Mouse (Mus musculus): ENCODE measurements around the gene Eri2. TPM values are rescaled to one million over a fixed set of nuclear protein-coding genes. Genes with fewer than 3 reads are reported as not detected.
A peak's percentile ranks its signal among the peaks of the same experiment; 100 is the strongest.

Eri2 gene
- polyA plus RNA-seq, 1 experiment from 2014 or later, result 43.1 TPM

DNA sequence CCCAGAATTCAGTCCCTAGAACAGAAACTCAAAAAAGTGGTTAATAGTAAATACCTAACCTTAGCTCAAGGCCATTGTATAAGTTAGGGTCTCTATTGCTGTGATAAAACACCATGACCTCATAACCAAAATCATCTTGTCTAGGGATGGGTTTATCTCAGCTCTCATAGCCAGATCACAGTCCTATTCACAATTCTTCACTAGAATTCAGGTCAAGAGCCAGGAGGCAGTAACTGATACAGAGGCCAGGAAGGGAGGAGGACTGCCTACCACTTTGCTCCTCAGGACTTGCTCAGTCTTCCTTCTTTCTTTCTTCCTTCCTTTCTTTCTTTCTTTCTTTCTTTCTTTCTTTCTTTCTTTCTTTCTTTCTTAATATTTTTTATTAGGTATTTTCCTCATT is 1.5 kb upstream of the Eri2 start:
- H3K36me3 ChIP-seq (ENCODE audit: control insufficient read depth, insufficient read depth, low read length), result no peaks in the 10 kb centered on the region; the same call in 1 of the 2 replicates
- H3K9ac ChIP-seq (ENCODE audit: low read length), result peak overlapping the region; percentile 16; the same call in 1 of the 2 replicates
- H3K4me3 ChIP-seq (ENCODE audit: low read depth, low read length), result peak overlapping the region; percentile 24
- ATAC-seq (replicated peaks; ENCODE audit: low FRiP score), result no peak
- no peak overlapping the region for H3K27ac ChIP-seq (ENCODE audit: low read depth, low read length)
- H3K9me3 ChIP-seq (ENCODE audit: control insufficient read depth, low read length), result no peaks in the 10 kb centered on the region
- no peaks in the 10 kb centered on the region for H3K27me3 ChIP-seq (ENCODE audit: control insufficient read depth, insufficient read depth, low read length)
- no peak for DNase-seq (ENCODE audit: low spot score)
- H3K4me2 ChIP-seq (ENCODE audit: low read depth, low read length, severe bottlenecking), result peak overlapping the region; percentile 44
- H3K4me1 ChIP-seq (replicated peaks; ENCODE audit: control insufficient read depth, insufficient read depth, low read length), result no peaks in the 10 kb centered on the region; the same call in 1 of the 2 replicates

DNA sequence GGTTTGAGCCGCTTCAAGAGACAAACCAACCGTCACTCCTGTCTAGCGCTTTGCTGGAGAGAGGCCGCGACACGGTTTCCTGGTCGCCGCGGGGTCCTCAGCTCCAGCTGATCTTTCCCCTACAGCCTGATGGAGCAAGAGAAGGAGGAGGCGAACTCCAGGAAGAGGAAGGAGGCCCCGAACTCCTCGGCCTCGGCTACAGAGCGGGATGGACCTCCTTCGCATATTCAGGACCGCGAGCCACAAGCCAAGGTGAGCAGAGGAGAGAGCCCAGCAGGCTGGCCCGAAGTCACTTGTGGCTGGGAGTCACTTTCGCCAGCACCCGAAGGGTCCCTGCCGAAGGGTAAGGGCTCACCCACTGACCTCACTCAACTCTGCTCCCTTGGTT is 387 bp upstream of the Eri2 start:
- no peak; the same call in none of the 2 replicates for ATAC-seq (replicated peaks; ENCODE audit: low FRiP score)
- peak overlapping the region; percentile 72 for H3K4me3 ChIP-seq (ENCODE audit: low read depth, low read length)

DNA sequence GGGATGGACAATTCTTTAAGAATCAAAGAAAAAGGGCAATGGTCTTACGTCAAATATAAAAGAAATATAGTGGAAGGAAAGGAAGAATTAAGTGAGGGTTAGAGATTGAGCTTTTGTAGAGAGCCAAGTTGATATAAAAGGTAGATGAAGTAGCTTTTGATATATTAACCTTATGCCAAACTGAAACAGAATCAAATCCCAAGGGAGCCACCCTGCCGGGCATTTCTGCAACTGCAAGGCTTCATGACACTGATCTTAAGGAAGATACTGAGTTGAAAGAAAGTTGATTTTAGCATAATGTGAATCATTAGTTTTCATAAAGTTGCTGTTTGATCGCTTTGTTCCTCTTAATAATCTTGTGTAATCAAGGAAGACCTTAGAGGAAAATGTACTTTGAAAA is 4.8 kb downstream of the Eri2 start:
- no peak for DNase-seq (ENCODE audit: low spot score)
- peaks cover 8% of the 10 kb centered on the region; the same call in 1 of the 2 replicates for H3K36me3 ChIP-seq (ENCODE audit: control insufficient read depth, insufficient read depth, low read length)
- 92% methylated on average over 3 of the region's 3 CpGs for WGBS
- no peak overlapping the region for H3K9ac ChIP-seq (ENCODE audit: low read length)
- H3K4me1 ChIP-seq (replicated peaks; ENCODE audit: control insufficient read depth, insufficient read depth, low read length), result no peaks in the 10 kb centered on the region
- no peak overlapping the region for H3K27ac ChIP-seq (ENCODE audit: low read depth, low read length)
- no peak for ATAC-seq (replicated peaks; ENCODE audit: low FRiP score)
- no peak overlapping the region for H3K4me2 ChIP-seq (ENCODE audit: low read depth, low read length, severe bottlenecking)
- no peaks in the 10 kb centered on the region for H3K9me3 ChIP-seq (ENCODE audit: control insufficient read depth, low read length)
- H3K4me3 ChIP-seq (ENCODE audit: low read depth, low read length), result no peak overlapping the region
- H3K27me3 ChIP-seq (ENCODE audit: control insufficient read depth, insufficient read depth, low read length), result no peaks in the 10 kb centered on the region

More for the DNA sequence above, 387 bp upstream of the Eri2 start:
- Histone ChIP-seq H3K4me1 (replicated peaks; ENCODE audit: control insufficient read depth, insufficient read depth, low read length) (no peaks in the 10 kb centered on the region; the same call in 1 of the 2 replicates), H3K4me2 (ENCODE audit: low read depth, low read length, severe bottlenecking) (peak overlapping the region; percentile 58), H3K27ac (ENCODE audit: low read depth, low read length) (peak overlapping the region; percentile 39; the same call in 1 of the 2 replicates), H3K36me3 (ENCODE audit: control insufficient read depth, insufficient read depth, low read length) (no peaks in the 10 kb centered on the region; the same call in 1 of the 2 replicates), H3K27me3 (ENCODE audit: control insufficient read depth, insufficient read depth, low read length) (no peaks in the 10 kb centered on the region), H3K9ac (ENCODE audit: low read length) (peak overlapping the region; percentile 73), H3K9me3 (ENCODE audit: control insufficient read depth, low read length) (no peaks in the 10 kb centered on the region)
- 0% methylated on average over 21 of the region's 21 CpGs for WGBS
- DNase-seq (ENCODE audit: low spot score), result no peak

DNA sequence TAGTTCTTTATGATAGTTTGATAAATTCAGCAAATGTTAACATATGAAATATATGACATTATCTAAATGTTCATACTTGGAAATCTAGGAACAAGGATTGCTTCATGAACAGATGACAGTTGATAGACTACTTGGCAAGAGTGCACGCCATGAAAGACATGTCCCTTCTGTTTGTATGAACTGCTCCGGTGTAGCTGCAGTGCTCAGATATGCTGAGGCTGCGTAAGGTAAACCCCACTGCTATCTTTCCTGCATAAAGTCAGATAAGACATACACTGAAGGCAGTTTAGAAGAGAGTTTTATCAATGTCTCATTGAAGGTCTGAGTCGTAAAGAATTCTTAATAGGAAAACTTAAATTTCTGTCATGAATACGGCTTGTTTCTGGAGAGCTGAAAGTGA is 8.9 kb downstream of the Eri2 start:
- H3K9me3 ChIP-seq (ENCODE audit: control insufficient read depth, low read length), result no peaks in the 10 kb centered on the region
- no peaks in the 10 kb centered on the region for H3K27me3 ChIP-seq (ENCODE audit: control insufficient read depth, insufficient read depth, low read length)
- H3K36me3 ChIP-seq (ENCODE audit: control insufficient read depth, insufficient read depth, low read length), result peaks cover 10% of the 10 kb centered on the region; the same call in 1 of the 2 replicates
- 95% methylated on average over 5 of the region's 5 CpGs for WGBS
- no peaks in the 10 kb centered on the region for H3K4me1 ChIP-seq (replicated peaks; ENCODE audit: control insufficient read depth, insufficient read depth, low read length)
- H3K27ac ChIP-seq (ENCODE audit: low read depth, low read length), result no peak overlapping the region
- no peak for DNase-seq (ENCODE audit: low spot score)
- no peak overlapping the region for H3K4me2 ChIP-seq (ENCODE audit: low read depth, low read length, severe bottlenecking)
- H3K9ac ChIP-seq (ENCODE audit: low read length), result no peak overlapping the region
- ATAC-seq (replicated peaks; ENCODE audit: low FRiP score), result no peak
- no peak overlapping the region for H3K4me3 ChIP-seq (ENCODE audit: low read depth, low read length)

DNA sequence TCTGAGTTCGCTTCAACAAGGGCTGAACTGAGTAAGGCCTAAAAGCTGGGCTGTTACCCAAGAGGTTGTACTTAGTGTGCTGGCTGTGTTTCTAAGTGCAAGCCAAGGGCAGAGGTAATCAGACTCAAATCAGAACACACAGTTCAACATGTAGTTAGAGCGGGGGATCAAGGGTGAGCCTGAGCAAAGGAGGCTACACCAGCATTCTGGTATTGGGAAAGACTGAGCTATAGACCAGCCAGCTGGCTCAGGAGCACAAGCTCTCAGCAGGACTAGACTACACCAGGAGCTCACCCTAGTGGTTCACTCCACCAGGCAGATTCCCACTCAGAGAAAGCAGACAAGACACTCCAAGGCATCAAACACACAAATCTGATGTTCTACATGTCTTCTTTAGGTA is 10.4 kb downstream of the Eri2 start:
- peaks cover 10% of the 10 kb centered on the region; the same call in 1 of the 2 replicates for H3K36me3 ChIP-seq (ENCODE audit: control insufficient read depth, insufficient read depth, low read length)
- WGBS, result 94% methylated on average over 2 of the region's 2 CpGs

DNA sequence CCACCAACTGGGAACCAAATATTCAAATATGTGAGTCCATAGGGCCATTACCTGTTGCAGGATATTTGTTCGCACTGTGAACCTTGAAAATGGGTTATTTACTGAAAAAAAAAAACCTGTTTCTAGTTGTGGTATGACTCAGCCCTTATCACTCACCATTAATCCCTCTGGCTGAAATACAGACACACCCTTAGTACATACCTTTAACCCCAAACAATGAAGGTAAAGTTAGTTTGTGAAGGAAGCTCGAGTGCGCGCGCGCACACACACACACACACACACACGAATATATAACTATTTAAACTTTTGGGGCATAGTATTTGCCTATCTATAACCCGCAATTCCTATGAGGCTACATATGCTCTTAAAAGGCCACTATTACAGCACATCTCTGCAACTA is 24.0 kb downstream of the Eri2 start:
- H3K9me3 ChIP-seq (ENCODE audit: control insufficient read depth, low read length), result no peaks in the 10 kb centered on the region
- 90% methylated on average over 8 of the region's 8 CpGs for WGBS

More for the DNA sequence above, 10.4 kb downstream of the Eri2 start:
- no peak overlapping the region for H3K4me2 ChIP-seq (ENCODE audit: low read depth, low read length, severe bottlenecking)
- no peaks in the 10 kb centered on the region for H3K27me3 ChIP-seq (ENCODE audit: control insufficient read depth, insufficient read depth, low read length)
- no peak overlapping the region for H3K27ac ChIP-seq (ENCODE audit: low read depth, low read length)
- DNase-seq (ENCODE audit: low spot score) (no peak), ATAC-seq (replicated peaks; ENCODE audit: low FRiP score) (no peak)
- H3K9me3 ChIP-seq (ENCODE audit: control insufficient read depth, low read length), result no peaks in the 10 kb centered on the region
- no peak overlapping the region for H3K9ac ChIP-seq (ENCODE audit: low read length)
- H3K4me3 ChIP-seq (ENCODE audit: low read depth, low read length), result no peak overlapping the region
- no peaks in the 10 kb centered on the region for H3K4me1 ChIP-seq (replicated peaks; ENCODE audit: control insufficient read depth, insufficient read depth, low read length)

DNA sequence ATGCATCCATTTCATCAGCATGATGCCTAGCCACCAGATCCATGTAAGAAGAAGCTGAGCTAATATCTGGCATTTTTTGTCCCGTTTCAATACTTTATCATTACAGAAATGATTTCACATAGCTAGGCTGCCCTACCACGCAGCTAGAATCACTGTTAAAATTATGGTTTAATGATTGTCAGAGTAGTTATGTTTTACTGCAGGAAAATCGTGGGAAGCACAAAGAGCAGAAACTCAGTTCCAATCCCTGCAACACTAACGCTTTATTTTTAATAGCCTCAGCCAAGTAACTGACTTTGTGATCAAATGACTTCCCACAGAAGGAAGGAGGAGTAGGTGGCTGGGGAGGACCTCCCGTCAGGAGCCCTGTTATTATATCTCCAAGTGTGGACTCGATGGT is 26.9 kb downstream of the Eri2 start:
- WGBS, result 90% methylated on average over 6 of the region's 6 CpGs
- no peaks in the 10 kb centered on the region for H3K9me3 ChIP-seq (ENCODE audit: control insufficient read depth, low read length)
- no peak overlapping the region for H3K9ac ChIP-seq (ENCODE audit: low read length)
- DNase-seq (ENCODE audit: low spot score) (no peak), ATAC-seq (replicated peaks; ENCODE audit: low FRiP score) (no peak)
- H3K4me3 ChIP-seq (ENCODE audit: low read depth, low read length), result no peak overlapping the region
- no peaks in the 10 kb centered on the region for H3K4me1 ChIP-seq (replicated peaks; ENCODE audit: control insufficient read depth, insufficient read depth, low read length)
- no peak overlapping the region for H3K4me2 ChIP-seq (ENCODE audit: low read depth, low read length, severe bottlenecking)
- H3K27ac ChIP-seq (ENCODE audit: low read depth, low read length), result no peak overlapping the region
- H3K36me3 ChIP-seq (ENCODE audit: control insufficient read depth, insufficient read depth, low read length), result no peaks in the 10 kb centered on the region
- H3K27me3 ChIP-seq (ENCODE audit: control insufficient read depth, insufficient read depth, low read length), result no peaks in the 10 kb centered on the region

More for the DNA sequence above, 24.0 kb downstream of the Eri2 start:
- Histone ChIP-seq H3K4me3 (ENCODE audit: low read depth, low read length) (no peak overlapping the region), H3K9ac (ENCODE audit: low read length) (no peak overlapping the region), H3K4me1 (replicated peaks; ENCODE audit: control insufficient read depth, insufficient read depth, low read length) (no peaks in the 10 kb centered on the region), H3K27me3 (ENCODE audit: control insufficient read depth, insufficient read depth, low read length) (no peaks in the 10 kb centered on the region), H3K27ac (ENCODE audit: low read depth, low read length) (no peak overlapping the region), H3K4me2 (ENCODE audit: low read depth, low read length, severe bottlenecking) (no peak overlapping the region), H3K36me3 (ENCODE audit: control insufficient read depth, insufficient read depth, low read length) (no peaks in the 10 kb centered on the region)
- DNase-seq (ENCODE audit: low spot score) (no peak), ATAC-seq (replicated peaks; ENCODE audit: low FRiP score) (no peak)

DNA sequence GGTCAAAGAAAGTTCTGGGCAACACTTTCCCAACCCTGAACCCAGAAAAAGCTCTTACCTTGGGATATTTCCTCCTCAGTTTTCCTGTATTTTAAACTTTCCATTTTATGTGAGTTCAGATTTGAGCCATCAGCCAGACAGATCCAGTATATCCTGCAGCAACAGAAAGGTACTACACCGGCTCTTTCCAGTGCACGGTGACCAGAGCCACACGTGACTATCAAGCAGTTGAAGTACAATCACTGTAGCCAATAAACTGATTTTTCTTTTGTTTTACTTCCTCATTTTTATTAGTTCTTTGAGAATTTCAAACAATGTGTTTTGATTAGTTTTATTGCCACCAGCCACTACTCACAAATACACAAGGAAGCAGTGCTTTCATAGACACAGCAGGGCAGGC is 29.5 kb downstream of the Eri2 start:
- Histone ChIP-seq H3K4me2 (ENCODE audit: low read depth, low read length, severe bottlenecking) (no peak overlapping the region), H3K4me3 (ENCODE audit: low read depth, low read length) (no peak overlapping the region), H3K9me3 (ENCODE audit: control insufficient read depth, low read length) (no peaks in the 10 kb centered on the region), H3K27ac (ENCODE audit: low read depth, low read length) (no peak overlapping the region), H3K9ac (ENCODE audit: low read length) (no peak overlapping the region), H3K27me3 (ENCODE audit: control insufficient read depth, insufficient read depth, low read length) (no peaks in the 10 kb centered on the region), H3K36me3 (ENCODE audit: control insufficient read depth, insufficient read depth, low read length) (no peaks in the 10 kb centered on the region), H3K4me1 (replicated peaks; ENCODE audit: control insufficient read depth, insufficient read depth, low read length) (no peaks in the 10 kb centered on the region)
- ATAC-seq (replicated peaks; ENCODE audit: low FRiP score) (no peak), DNase-seq (ENCODE audit: low spot score) (no peak)
- WGBS, result 96% methylated on average over 3 of the region's 3 CpGs

DNA sequence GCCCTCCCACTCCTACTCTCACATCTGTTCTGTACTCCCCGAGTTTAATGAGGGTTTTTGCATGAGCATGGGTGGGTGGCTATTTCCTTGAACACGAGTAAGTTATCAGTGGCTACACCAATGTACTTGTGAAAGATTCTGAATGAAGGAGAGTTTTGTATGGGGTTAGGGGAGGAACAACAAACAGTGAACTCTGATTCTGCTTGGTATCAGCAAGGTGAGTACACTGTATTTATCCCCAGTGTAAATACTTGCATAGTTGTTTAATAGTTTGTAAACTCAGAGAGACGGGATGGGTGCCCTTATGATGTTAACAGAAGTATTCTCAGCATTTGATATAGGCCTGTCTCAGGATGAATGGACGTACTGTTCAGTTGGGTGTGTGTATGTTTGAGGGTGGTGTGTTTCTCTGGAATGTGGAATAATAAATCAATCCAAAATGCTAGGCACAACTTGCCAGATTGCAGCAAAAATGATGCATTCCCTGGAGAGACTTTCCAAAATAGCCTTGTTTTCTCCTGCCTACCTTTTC is 31.6 kb downstream of the Eri2 start:
- DNase-seq (ENCODE audit: low spot score), result no peak
- no peak overlapping the region for H3K27ac ChIP-seq (ENCODE audit: low read depth, low read length)
- H3K36me3 ChIP-seq (ENCODE audit: control insufficient read depth, insufficient read depth, low read length), result no peaks in the 10 kb centered on the region
- no peak overlapping the region for H3K4me2 ChIP-seq (ENCODE audit: low read depth, low read length, severe bottlenecking)
- no peaks in the 10 kb centered on the region for H3K27me3 ChIP-seq (ENCODE audit: control insufficient read depth, insufficient read depth, low read length)
- no peak for ATAC-seq (replicated peaks; ENCODE audit: low FRiP score)
- H3K4me3 ChIP-seq (ENCODE audit: low read depth, low read length), result no peak overlapping the region
- no peaks in the 10 kb centered on the region for H3K4me1 ChIP-seq (replicated peaks; ENCODE audit: control insufficient read depth, insufficient read depth, low read length)
- 77% methylated on average over 4 of the region's 4 CpGs for WGBS
- no peak overlapping the region for H3K9ac ChIP-seq (ENCODE audit: low read length)
- no peaks in the 10 kb centered on the region for H3K9me3 ChIP-seq (ENCODE audit: control insufficient read depth, low read length)
